Comparison of ENCODE assay signal across 11 mouse cellular contexts in the genomic region with DNA sequence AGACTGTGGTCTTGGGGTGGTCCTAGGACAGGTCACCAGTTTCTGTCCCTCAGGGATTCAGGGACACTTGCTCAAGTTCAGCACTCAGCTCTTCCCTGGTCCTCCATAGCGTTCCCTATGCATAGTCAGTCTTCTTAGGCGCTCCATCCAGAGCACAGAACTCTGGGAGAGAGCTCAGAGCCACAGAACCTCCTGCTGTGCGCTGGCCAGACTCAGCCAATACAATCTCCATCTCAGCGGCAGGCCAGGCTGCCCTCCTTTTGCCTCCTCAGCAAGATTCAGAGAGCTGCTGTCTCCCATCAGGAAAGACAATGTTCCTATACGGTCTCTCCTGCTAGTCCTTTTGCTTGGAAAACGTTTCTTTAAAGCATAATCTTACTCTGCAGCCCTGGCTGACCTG. TPM values are rescaled to one million over a fixed set of nuclear protein-coding genes. Genes with fewer than 3 reads are reported as not detected.
DNase-seq lines count a peak whose midpoint lies in the region; ATAC-seq and TF ChIP-seq lines count a peak whose summit lies in the region.
"Had no signal": no experiment of that assay in that cellular context is flagged by ENCODE, and none has a peak within 500 bp of the region (broad histone marks: within the 10 kb centered on the region; RNA-seq: fewer than 3 reads in every experiment).

No protein-coding gene starts in this region.

- peaks cover 27% of the 10 kb centered on the region; the same call in 1 of the 2 replicates for H3K27me3 ChIP-seq in forebrain, embryonic 10.5 days (ENCODE audit: poor library complexity, severe bottlenecking)
- H3K27me3 ChIP-seq in forebrain, postnatal 0 days (ENCODE audit: insufficient read depth, low read length): no peaks in the 10 kb centered on the region
- no peaks in the 10 kb centered on the region for H3K27me3 ChIP-seq in embryonic facial prominence, embryonic 15.5 days
- no peaks in the 10 kb centered on the region for H3K27me3 ChIP-seq in stomach, embryonic 16.5 days (ENCODE audit: control insufficient read depth, insufficient read depth, low read length)
- no peaks in the 10 kb centered on the region for H3K27me3 ChIP-seq in intestine, postnatal 0 days (replicated peaks; ENCODE audit: control insufficient read depth, insufficient read depth, low read length)
- H3K27me3 ChIP-seq: limb, embryonic 13.5 days had no signal

- no peak for TF ChIP-seq CTCF in forebrain, postnatal 0 days (IDR thresholded peaks at IDR 0.05; ENCODE audit: low read depth)
- no peak for TF ChIP-seq CTCF in layer of hippocampus, adult 2 months (conservative IDR thresholded peaks at IDR 0.05)
- TF ChIP-seq CTCF in intestine, postnatal 0 days (IDR thresholded peaks at IDR 0.05; ENCODE audit: low read depth): no peak

- H3K9me3 ChIP-seq in forebrain, embryonic 10.5 days: no peaks in the 10 kb centered on the region
- H3K9me3 ChIP-seq in forebrain, postnatal 0 days (ENCODE audit: low read length): no peaks in the 10 kb centered on the region
- no peaks in the 10 kb centered on the region for H3K9me3 ChIP-seq in embryonic facial prominence, embryonic 15.5 days (replicated peaks)
- no peaks in the 10 kb centered on the region for H3K9me3 ChIP-seq in stomach, embryonic 16.5 days (replicated peaks; ENCODE audit: control insufficient read depth, low read length)
- no peaks in the 10 kb centered on the region for H3K9me3 ChIP-seq in intestine, postnatal 0 days (ENCODE audit: control insufficient read depth)
- H3K9me3 ChIP-seq: limb, embryonic 13.5 days had no signal

- no peak overlapping the region for H3K4me3 ChIP-seq in forebrain, embryonic 10.5 days
- no peak overlapping the region for H3K4me3 ChIP-seq in forebrain, postnatal 0 days (ENCODE audit: low read depth, low read length)
- H3K4me3 ChIP-seq in layer of hippocampus, adult 2 months: no peak overlapping the region
- H3K4me3 ChIP-seq in embryonic facial prominence, embryonic 15.5 days (replicated peaks): no peak overlapping the region
- H3K4me3 ChIP-seq in stomach, embryonic 16.5 days (replicated peaks; ENCODE audit: low read length): no peak overlapping the region
- H3K4me3 ChIP-seq in intestine, postnatal 0 days (ENCODE audit: low read depth, low read length): no peak overlapping the region
- H3K4me3 ChIP-seq: limb, embryonic 13.5 days had no signal

- WGBS in forebrain, embryonic 10.5 days: 5% methylated on average over 6 of the region's 6 CpGs
- 9% methylated on average over 6 of the region's 6 CpGs for WGBS in forebrain, postnatal 0 days
- WGBS in embryonic facial prominence, embryonic 15.5 days: 24% methylated on average over 6 of the region's 6 CpGs
- 25% methylated on average over 6 of the region's 6 CpGs for WGBS in stomach, embryonic 16.5 days
- WGBS in intestine, postnatal 0 days: 29% methylated on average over 6 of the region's 6 CpGs

- no peak for ATAC-seq in forebrain, postnatal 0 days
- ATAC-seq in embryonic facial prominence, embryonic 15.5 days (ENCODE audit: insufficient number of reproducible peaks, low FRiP score, low TSS enrichment, low read depth): no peak
- 0 out of 2 replicates have a peak, but pooled peaks have one; percentile 8 for ATAC-seq in stomach, embryonic 16.5 days (ENCODE audit: insufficient read depth, low FRiP score)
- no peak for ATAC-seq in intestine, postnatal 0 days

- H3K36me3 ChIP-seq in forebrain, embryonic 10.5 days (replicated peaks): no peaks in the 10 kb centered on the region
- H3K36me3 ChIP-seq in forebrain, postnatal 0 days (ENCODE audit: insufficient read depth): no peaks in the 10 kb centered on the region
- no peaks in the 10 kb centered on the region for H3K36me3 ChIP-seq in embryonic facial prominence, embryonic 15.5 days
- H3K36me3 ChIP-seq in stomach, embryonic 16.5 days (ENCODE audit: control insufficient read depth, insufficient read depth, low read length): no peaks in the 10 kb centered on the region
- no peaks in the 10 kb centered on the region for H3K36me3 ChIP-seq in intestine, postnatal 0 days (ENCODE audit: control insufficient read depth, insufficient read depth)
- H3K36me3 ChIP-seq: limb, embryonic 13.5 days had no signal

- H3K4me1 ChIP-seq in forebrain, embryonic 10.5 days: peaks cover 40% of the 10 kb centered on the region
- 0 out of 2 replicates have a peak, but pooled peaks cover 4% of the 10 kb centered on the region for H3K4me1 ChIP-seq in forebrain, postnatal 0 days (ENCODE audit: insufficient read depth)
- peaks cover 42% of the 10 kb centered on the region for H3K4me1 ChIP-seq in embryonic facial prominence, embryonic 15.5 days
- peaks cover 11% of the 10 kb centered on the region for H3K4me1 ChIP-seq in stomach, embryonic 16.5 days (ENCODE audit: control insufficient read depth, insufficient read depth, low read length)
- no peaks in the 10 kb centered on the region for H3K4me1 ChIP-seq in intestine, postnatal 0 days (replicated peaks; ENCODE audit: control insufficient read depth, insufficient read depth, low read length)

- H3K9ac ChIP-seq in forebrain, postnatal 0 days: no peak overlapping the region
- no peak overlapping the region for H3K9ac ChIP-seq in embryonic facial prominence, embryonic 15.5 days
- H3K9ac ChIP-seq in stomach, embryonic 16.5 days (ENCODE audit: low read length): no peak overlapping the region
- H3K9ac ChIP-seq in intestine, postnatal 0 days (ENCODE audit: low read depth, low read length): no peak overlapping the region
- H3K9ac ChIP-seq: limb, embryonic 13.5 days had no signal

- no peak for DNase-seq in forebrain, embryonic 10.5 days (ENCODE audit: extremely low spot score, low spot score)
- no peak for DNase-seq in forebrain, postnatal 0 days
- DNase-seq in layer of hippocampus, adult 2 months (ENCODE audit: low spot score in 2 of 2): no peak
- DNase-seq in layer of hippocampus, postnatal 36 days: no peak
- no peak for DNase-seq in right cerebral cortex, postnatal 36 days (ENCODE audit: low spot score in 2 of 2)

- H3K27ac ChIP-seq in forebrain, embryonic 10.5 days: peak overlapping the region; percentile 53; the same call in 1 of the 2 replicates
- no peak overlapping the region for H3K27ac ChIP-seq in forebrain, postnatal 0 days (ENCODE audit: low read depth, low read length)
- peak overlapping the region; percentile 86 for H3K27ac ChIP-seq in layer of hippocampus, adult 2 months
- H3K27ac ChIP-seq in embryonic facial prominence, embryonic 15.5 days (replicated peaks): peak overlapping the region; percentile 24; the same call in 1 of the 2 replicates
- H3K27ac ChIP-seq in stomach, embryonic 16.5 days (ENCODE audit: low read length): no peak overlapping the region
- H3K27ac ChIP-seq in intestine, postnatal 0 days (ENCODE audit: low read depth, low read length): no peak overlapping the region
- H3K27ac ChIP-seq: limb, embryonic 13.5 days had no signal

- no peak overlapping the region for H3K4me2 ChIP-seq in forebrain, postnatal 0 days (ENCODE audit: low read depth)
- 0 out of 2 replicates have a peak overlapping the region, but pooled peaks have one; percentile 10 for H3K4me2 ChIP-seq in embryonic facial prominence, embryonic 15.5 days (replicated peaks)
- no peak overlapping the region for H3K4me2 ChIP-seq in stomach, embryonic 16.5 days (ENCODE audit: low read depth, low read length)
- no peak overlapping the region for H3K4me2 ChIP-seq in intestine, postnatal 0 days (replicated peaks; ENCODE audit: low read depth)

RNA-seq across cellular contexts. Expression of gene Otos, which starts 51.1 kb away (rescaled TPM):
- polyA plus RNA-seq in forebrain, embryonic 10.5 days (2016; fragmentation: Nextera tagmentation; extraction: Ambion mirVana): 0.25 TPM in 1 of 2 replicates, not detected in the other
- total RNA-seq in forebrain, postnatal 0 days (2014; rRNA removed): 0.08 TPM in 1 of 2 replicates, not detected in the other
- polyA plus RNA-seq in forebrain, postnatal 0 days (2015; fragmentation: Nextera tagmentation; extraction: Ambion mirVana): 0.21 and 0.92 TPM in 2 replicates
- 1 to 10 TPM in 1 of 2 experiments, under 1 TPM in 1; 0.61 to 1.2 TPM for total RNA-seq in layer of hippocampus, adult 2 months (2021)
- total RNA-seq in layer of hippocampus, postnatal 36 days (2021): under 1 TPM; 0.15 to 0.35 TPM
- 0.11 and 0.17 TPM in 2 replicates for polyA plus RNA-seq in embryonic facial prominence, embryonic 15.5 days (2015; fragmentation: Nextera tagmentation; extraction: Ambion mirVana)
- 0.19 TPM in 1 of 2 replicates, not detected in the other for polyA plus RNA-seq in stomach, embryonic 16.5 days (2015; fragmentation: Nextera tagmentation; extraction: Ambion mirVana)
- polyA plus RNA-seq in intestine, postnatal 0 days (2015; fragmentation: Nextera tagmentation; extraction: Ambion mirVana): not detected in 2 replicates
- total RNA-seq: adrenal gland, adult 2 months; ES-E14 had no signal
- polyA plus RNA-seq: limb, embryonic 13.5 days had no signal

RNA-seq across cellular contexts. Expression of gene Cops9, which starts 57.9 kb away (rescaled TPM):
- 324 and 343 TPM in 2 replicates for polyA plus RNA-seq in forebrain, embryonic 10.5 days (2016; fragmentation: Nextera tagmentation; extraction: Ambion mirVana)
- 202 and 291 TPM in 2 replicates for total RNA-seq in forebrain, postnatal 0 days (2014; rRNA removed)
- 569 and 710 TPM in 2 replicates for polyA plus RNA-seq in forebrain, postnatal 0 days (2015; fragmentation: Nextera tagmentation; extraction: Ambion mirVana)
- total RNA-seq in layer of hippocampus, adult 2 months (2021): 100 to 1,000 TPM; 321 to 335 TPM
- total RNA-seq in layer of hippocampus, postnatal 36 days (2021): 100 to 1,000 TPM; 336 to 386 TPM
- polyA plus RNA-seq in embryonic facial prominence, embryonic 15.5 days (2015; fragmentation: Nextera tagmentation; extraction: Ambion mirVana): 403 and 419 TPM in 2 replicates
- 335 and 376 TPM in 2 replicates for polyA plus RNA-seq in stomach, embryonic 16.5 days (2015; fragmentation: Nextera tagmentation; extraction: Ambion mirVana)
- polyA plus RNA-seq in intestine, postnatal 0 days (2015; fragmentation: Nextera tagmentation; extraction: Ambion mirVana): 415 and 419 TPM in 2 replicates

Comparison
In these comparisons a context has a peak if more than half of its experiments do, and no peak if none do; other contexts are left out.
1. H3K27ac ChIP-seq: peak in forebrain, embryonic 10.5 days (single experiment), layer of hippocampus, adult 2 months (single experiment) and embryonic facial prominence, embryonic 15.5 days (single experiment); none in forebrain, postnatal 0 days (single experiment), stomach, embryonic 16.5 days (single experiment) and intestine, postnatal 0 days (single experiment).